Mouse (Mus musculus): ENCODE measurements around the gene D5Ertd579e. TPM values are rescaled to one million over a fixed set of nuclear protein-coding genes. Genes with fewer than 3 reads are reported as not detected.

D5Ertd579e gene
- total and polyA plus RNA-seq, 2 experiments from 2014 or later, result 34.2 to 71.1 TPM

GRCm38 (mm10) chr5:36711863-36712262 lies 16.0 kb upstream of the D5Ertd579e start:
- H3K4me2 ChIP-seq (ENCODE audit: low read depth, low read length, poor library complexity, severe bottlenecking), result no peak overlapping the region
- ATAC-seq (ENCODE audit: low FRiP score), result no peak
- H3K4me1 ChIP-seq (ENCODE audit: insufficient read depth, low read length), result no peaks in the 10 kb centered on the region; the same call in 1 of the 2 replicates
- WGBS, result 63% methylated on average over 5 of the region's 5 CpGs
- no peak for DNase-seq (ENCODE audit: low spot score)
- H3K4me3 ChIP-seq (ENCODE audit: low read depth, low read length), result no peak overlapping the region
- no peak overlapping the region for H3K27ac ChIP-seq (ENCODE audit: low read depth, low read length)
- no peak for TF ChIP-seq CTCF (IDR thresholded peaks at IDR 0.05)
- H3K9me3 ChIP-seq (ENCODE audit: low read length), result no peaks in the 10 kb centered on the region
- no peaks in the 10 kb centered on the region for H3K36me3 ChIP-seq (ENCODE audit: insufficient read depth, low read length)
- no peaks in the 10 kb centered on the region; the same call in 1 of the 2 replicates for H3K27me3 ChIP-seq (ENCODE audit: insufficient read depth, low read length)
- no peak overlapping the region for H3K9ac ChIP-seq (replicated peaks; ENCODE audit: low read length, poor library complexity, severe bottlenecking)

- Histone ChIP-seq H3K27me3 (ENCODE audit: insufficient read depth, low read length) (no peaks in the 10 kb centered on the region), H3K4me3 (ENCODE audit: low read depth, low read length) (no peak overlapping the region), H3K4me2 (ENCODE audit: low read depth, low read length, poor library complexity, severe bottlenecking) (no peak overlapping the region), H3K4me1 (ENCODE audit: insufficient read depth, low read length) (no peaks in the 10 kb centered on the region), H3K9me3 (ENCODE audit: low read length) (no peaks in the 10 kb centered on the region), H3K36me3 (ENCODE audit: insufficient read depth, low read length) (no peaks in the 10 kb centered on the region), H3K9ac (replicated peaks; ENCODE audit: low read length, poor library complexity, severe bottlenecking) (no peak overlapping the region), H3K27ac (ENCODE audit: low read depth, low read length) (no peak overlapping the region; the same call in 1 of the 2 replicates)
- DNase-seq (ENCODE audit: low spot score) (no peak), ATAC-seq (ENCODE audit: low FRiP score) (no peak)
- WGBS, result 82% methylated on average over 5 of the region's 5 CpGs
- TF ChIP-seq CTCF (IDR thresholded peaks at IDR 0.05), result no peak
These were observed 10.0 kb upstream of the D5Ertd579e start for GRCm38 (mm10) chr5:36705792-36706191.

GRCm38 (mm10) chr5:36705390-36705789 lies 9.6 kb upstream of the D5Ertd579e start:
- Histone ChIP-seq H3K9ac (replicated peaks; ENCODE audit: low read length, poor library complexity, severe bottlenecking) (no peak overlapping the region), H3K36me3 (ENCODE audit: insufficient read depth, low read length) (no peaks in the 10 kb centered on the region), H3K9me3 (ENCODE audit: low read length) (no peaks in the 10 kb centered on the region), H3K27me3 (ENCODE audit: insufficient read depth, low read length) (no peaks in the 10 kb centered on the region), H3K4me3 (ENCODE audit: low read depth, low read length) (no peak overlapping the region), H3K4me1 (ENCODE audit: insufficient read depth, low read length) (no peaks in the 10 kb centered on the region), H3K27ac (ENCODE audit: low read depth, low read length) (no peak overlapping the region), H3K4me2 (ENCODE audit: low read depth, low read length, poor library complexity, severe bottlenecking) (no peak overlapping the region)
- no peak for ATAC-seq (ENCODE audit: low FRiP score)
- peak; percentile 19 for DNase-seq (ENCODE audit: low spot score)
- TF ChIP-seq CTCF (IDR thresholded peaks at IDR 0.05), result no peak
- 80% methylated on average over 5 of the region's 5 CpGs for WGBS

- no peaks in the 10 kb centered on the region for H3K4me1 ChIP-seq (ENCODE audit: insufficient read depth, low read length)
- H3K27ac ChIP-seq (ENCODE audit: low read depth, low read length), result no peak overlapping the region
- no peaks in the 10 kb centered on the region for H3K36me3 ChIP-seq (ENCODE audit: insufficient read depth, low read length)
- no peak overlapping the region for H3K4me2 ChIP-seq (ENCODE audit: low read depth, low read length, poor library complexity, severe bottlenecking)
- DNase-seq (ENCODE audit: low spot score) (no peak), ATAC-seq (ENCODE audit: low FRiP score) (no peak)
- WGBS, result 69% methylated on average over 6 of the region's 6 CpGs
- no peak for TF ChIP-seq CTCF (IDR thresholded peaks at IDR 0.05)
- H3K27me3 ChIP-seq (ENCODE audit: insufficient read depth, low read length), result no peaks in the 10 kb centered on the region
- no peak overlapping the region for H3K9ac ChIP-seq (replicated peaks; ENCODE audit: low read length, poor library complexity, severe bottlenecking)
- H3K9me3 ChIP-seq (ENCODE audit: low read length), result no peaks in the 10 kb centered on the region
- H3K4me3 ChIP-seq (ENCODE audit: low read depth, low read length), result no peak overlapping the region
These were observed 8.9 kb upstream of the D5Ertd579e start for GRCm38 (mm10) chr5:36704684-36705083.

GRCm38 (mm10) chr5:36700939-36701620 lies 5.3 kb upstream of the D5Ertd579e start:
- no peak overlapping the region for H3K27ac ChIP-seq (ENCODE audit: low read depth, low read length)
- DNase-seq (ENCODE audit: low spot score) (no peak), ATAC-seq (ENCODE audit: low FRiP score) (no peak)
- peaks cover 5% of the 10 kb centered on the region; the same call in 1 of the 2 replicates for H3K4me1 ChIP-seq (ENCODE audit: insufficient read depth, low read length)
- H3K4me2 ChIP-seq (ENCODE audit: low read depth, low read length, poor library complexity, severe bottlenecking), result no peak overlapping the region
- WGBS, result 78% methylated on average over 6 of the region's 6 CpGs
- H3K4me3 ChIP-seq (ENCODE audit: low read depth, low read length), result no peak overlapping the region
- no peak overlapping the region for H3K9ac ChIP-seq (replicated peaks; ENCODE audit: low read length, poor library complexity, severe bottlenecking)
- H3K36me3 ChIP-seq (ENCODE audit: insufficient read depth, low read length), result no peaks in the 10 kb centered on the region
- no peak for TF ChIP-seq CTCF (IDR thresholded peaks at IDR 0.05)
- H3K9me3 ChIP-seq (ENCODE audit: low read length), result no peaks in the 10 kb centered on the region
- no peaks in the 10 kb centered on the region for H3K27me3 ChIP-seq (ENCODE audit: insufficient read depth, low read length)

- Histone ChIP-seq H3K4me3 (ENCODE audit: low read depth, low read length) (no peak overlapping the region), H3K27me3 (ENCODE audit: insufficient read depth, low read length) (no peaks in the 10 kb centered on the region), H3K9ac (replicated peaks; ENCODE audit: low read length, poor library complexity, severe bottlenecking) (no peak overlapping the region), H3K4me2 (ENCODE audit: low read depth, low read length, poor library complexity, severe bottlenecking) (no peak overlapping the region), H3K36me3 (ENCODE audit: insufficient read depth, low read length) (no peaks in the 10 kb centered on the region), H3K27ac (ENCODE audit: low read depth, low read length) (no peak overlapping the region), H3K9me3 (ENCODE audit: low read length) (no peaks in the 10 kb centered on the region), H3K4me1 (ENCODE audit: insufficient read depth, low read length) (peaks cover 6% of the 10 kb centered on the region; the same call in 1 of the 2 replicates)
- no peak for TF ChIP-seq CTCF (IDR thresholded peaks at IDR 0.05)
- 58% methylated on average over 5 of the region's 5 CpGs for WGBS
- no peak for DNase-seq (ENCODE audit: low spot score)
- no peak for ATAC-seq (ENCODE audit: low FRiP score)
These were observed 2.9 kb upstream of the D5Ertd579e start for GRCm38 (mm10) chr5:36698689-36699088.
